20 mouse cellular contexts compared by ENCODE assay signal in the genomic region with DNA sequence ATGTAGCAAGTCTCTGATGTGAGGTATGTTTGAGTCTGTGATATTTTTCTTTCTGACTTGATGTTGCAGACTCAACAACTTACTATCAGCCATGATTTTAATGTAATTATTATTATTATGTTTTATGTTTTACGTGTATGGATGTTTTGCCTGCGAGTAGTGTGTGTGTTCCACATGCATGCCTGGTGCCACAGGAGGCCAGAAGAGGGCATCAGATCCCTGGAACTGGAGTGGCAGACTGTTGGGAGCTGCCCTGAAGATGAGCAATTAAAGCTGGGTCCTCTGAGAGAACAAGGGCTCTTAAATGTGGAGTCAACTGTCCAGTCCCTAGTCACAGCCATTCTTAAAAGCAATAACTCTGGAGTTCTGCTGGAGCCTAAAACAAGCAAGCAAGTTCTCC.
DNase-seq lines count a peak whose midpoint lies in the region; ATAC-seq and TF ChIP-seq lines count a peak whose summit lies in the region.
"Had no signal": no experiment of that assay in that cellular context is flagged by ENCODE, and none has a peak within 500 bp of the region (broad histone marks: within the 10 kb centered on the region; RNA-seq: fewer than 3 reads in every experiment).

No protein-coding gene starts in this region.

- peaks cover 4% of the 10 kb centered on the region; the same call in 1 of the 2 replicates for H3K9me3 ChIP-seq in hindbrain, postnatal 0 days (ENCODE audit: low read length)
- peaks cover 9% of the 10 kb centered on the region; the same call in 1 of the 2 replicates for H3K9me3 ChIP-seq in hindbrain, embryonic 14.5 days (ENCODE audit: control insufficient read depth, low read length)
- H3K9me3 ChIP-seq in lung, embryonic 14.5 days (ENCODE audit: low read depth, low read length), result no peaks in the 10 kb centered on the region; the same call in 1 of the 2 replicates
- H3K9me3 ChIP-seq: embryonic facial prominence, embryonic 15.5 days; heart, embryonic 15.5 days had no signal

- no peaks in the 10 kb centered on the region for H3K27me3 ChIP-seq in hindbrain, postnatal 0 days (ENCODE audit: insufficient read depth, low read length)
- no peaks in the 10 kb centered on the region for H3K27me3 ChIP-seq in hindbrain, embryonic 14.5 days (ENCODE audit: control insufficient read depth, insufficient read depth, low read length)
- no peaks in the 10 kb centered on the region for H3K27me3 ChIP-seq in lung, embryonic 14.5 days (ENCODE audit: insufficient read depth, low read length)
- H3K27me3 ChIP-seq: embryonic facial prominence, embryonic 15.5 days; heart, embryonic 15.5 days; hindbrain, embryonic 12.5 days had no signal

- no peak overlapping the region for H3K4me2 ChIP-seq in hindbrain, postnatal 0 days (ENCODE audit: low read depth, low read length)
- H3K4me2 ChIP-seq in hindbrain, embryonic 14.5 days (replicated peaks), result no peak overlapping the region
- no peak overlapping the region for H3K4me2 ChIP-seq in lung, embryonic 14.5 days
- H3K4me2 ChIP-seq: embryonic facial prominence, embryonic 15.5 days; heart, embryonic 15.5 days; hindbrain, embryonic 12.5 days had no signal

- no peak overlapping the region for H3K9ac ChIP-seq in hindbrain, postnatal 0 days (replicated peaks; ENCODE audit: low read length)
- no peak overlapping the region for H3K9ac ChIP-seq in hindbrain, embryonic 14.5 days
- no peak overlapping the region for H3K9ac ChIP-seq in lung, embryonic 14.5 days
- H3K9ac ChIP-seq: embryonic facial prominence, embryonic 15.5 days; heart, embryonic 15.5 days; hindbrain, embryonic 12.5 days had no signal

- ATAC-seq in hindbrain, postnatal 0 days, result no peak
- ATAC-seq in hindbrain, embryonic 14.5 days (ENCODE audit: low FRiP score), result no peak
- ATAC-seq in lung, embryonic 14.5 days (ENCODE audit: insufficient read depth), result no peak
- ATAC-seq in monocyte, adult 5-6 weeks (replicated peaks; ENCODE audit: insufficient number of reproducible peaks, low FRiP score, low TSS enrichment, poor library complexity, severe bottlenecking), result no peak
- ATAC-seq: intestine, embryonic 16.5 days had no signal

- peaks cover 8% of the 10 kb centered on the region for H3K36me3 ChIP-seq in hindbrain, postnatal 0 days (ENCODE audit: insufficient read depth, low read length)
- peaks cover 30% of the 10 kb centered on the region for H3K36me3 ChIP-seq in hindbrain, embryonic 14.5 days (replicated peaks; ENCODE audit: control insufficient read depth, insufficient read depth)
- peaks cover 16% of the 10 kb centered on the region; the same call in 1 of the 2 replicates for H3K36me3 ChIP-seq in lung, embryonic 14.5 days (ENCODE audit: insufficient read depth)

- no peak overlapping the region for H3K4me3 ChIP-seq in hindbrain, postnatal 0 days (ENCODE audit: low read length)
- no peak overlapping the region for H3K4me3 ChIP-seq in hindbrain, embryonic 14.5 days (replicated peaks; ENCODE audit: low read length)
- H3K4me3 ChIP-seq in lung, embryonic 14.5 days (ENCODE audit: low read depth, low read length), result no peak overlapping the region
- no peak overlapping the region for H3K4me3 ChIP-seq in bone marrow, adult 2 months (replicated peaks; ENCODE audit: control insufficient read depth, low read depth, low read length)
- H3K4me3 ChIP-seq: embryonic facial prominence, embryonic 15.5 days; forebrain, embryonic 10.5 days; heart, embryonic 15.5 days; hindbrain, embryonic 12.5 days; limb, embryonic 10.5 days had no signal

- peak; percentile 18 to 26 for DNase-seq in cerebellum, postnatal 10 days
- DNase-seq in cerebellum, adult 9-11 months, result no peak
- DNase-seq in hindbrain, postnatal 0 days (ENCODE audit: low spot score), result no peak
- DNase-seq in hindbrain, embryonic 14.5 days (ENCODE audit: low spot score), result no peak
- peak; percentile 27 for DNase-seq in lung, embryonic 14.5 days
- DNase-seq in lung, adult 18-20 months, result no peak
- DNase-seq: adrenal gland, adult 2 months; cerebellum, postnatal 25 days; heart, adult 18-20 months; kidney, postnatal 14 days; midbrain, embryonic 14.5 days; right cerebral cortex, postnatal 4 days had no signal

- 91% methylated on average over 2 of the region's 2 CpGs for WGBS in hindbrain, postnatal 0 days
- WGBS in hindbrain, embryonic 14.5 days, result 89% methylated on average over 2 of the region's 2 CpGs
- 92% methylated on average over 2 of the region's 2 CpGs for WGBS in lung, embryonic 14.5 days
- WGBS in bone marrow, adult 2 months, result 77% methylated on average over 2 of the region's 2 CpGs

- no peak overlapping the region for H3K27ac ChIP-seq in hindbrain, postnatal 0 days
- H3K27ac ChIP-seq in hindbrain, embryonic 14.5 days, result no peak overlapping the region
- H3K27ac ChIP-seq in lung, embryonic 14.5 days (ENCODE audit: low read depth), result no peak overlapping the region
- H3K27ac ChIP-seq in bone marrow, adult 2 months (ENCODE audit: control insufficient read depth, insufficient read depth, low read depth, low read length, poor library complexity), result no peak overlapping the region
- H3K27ac ChIP-seq: embryonic facial prominence, embryonic 15.5 days; heart, embryonic 15.5 days; hindbrain, embryonic 12.5 days; limb, embryonic 10.5 days had no signal

- peak; percentile 52 for TF ChIP-seq CTCF in hindbrain, postnatal 0 days (IDR thresholded peaks at IDR 0.05; ENCODE audit: low read depth)
- no peak for TF ChIP-seq CTCF in lung, embryonic 14.5 days (IDR thresholded peaks at IDR 0.05; ENCODE audit: low read depth)
- peak; percentile 25; the same call in 1 of the 2 replicates for TF ChIP-seq CTCF in bone marrow, adult 2 months (IDR thresholded peaks at IDR 0.05; ENCODE audit: control insufficient read depth, insufficient read depth, low read length)

- H3K4me1 ChIP-seq in hindbrain, postnatal 0 days (ENCODE audit: insufficient read depth, low read length), result no peaks in the 10 kb centered on the region
- H3K4me1 ChIP-seq in hindbrain, embryonic 14.5 days (replicated peaks; ENCODE audit: control insufficient read depth, insufficient read depth, low read length), result 0 out of 2 replicates have a peak, but pooled peaks cover 3% of the 10 kb centered on the region
- H3K4me1 ChIP-seq in lung, embryonic 14.5 days (ENCODE audit: insufficient read depth), result no peaks in the 10 kb centered on the region
- no peaks in the 10 kb centered on the region for H3K4me1 ChIP-seq in bone marrow, adult 2 months (ENCODE audit: control insufficient read depth, insufficient read depth, low read length)
- H3K4me1 ChIP-seq: embryonic facial prominence, embryonic 15.5 days; heart, embryonic 15.5 days; hindbrain, embryonic 12.5 days had no signal

- no peak for TF ChIP-seq POLR2A in bone marrow, adult 2 months (IDR thresholded peaks at IDR 0.05; ENCODE audit: borderline replicate concordance, control insufficient read depth, low read depth, low read length)

Comparison
In these comparisons a context has a peak if more than half of its experiments do, and no peak if none do; other contexts are left out.
1. DNase-seq: peak in cerebellum, postnatal 10 days (2 of 2) and lung, embryonic 14.5 days (single experiment); none in cerebellum, adult 9-11 months (single experiment), hindbrain, postnatal 0 days (single experiment), hindbrain, embryonic 14.5 days (single experiment) and lung, adult 18-20 months (0 of 2).